Mouse (Mus musculus): ENCODE measurements at regions not wholly inside any gene's neighbourhood (a gene's known extent, or its start where the extent isn't known, plus 50 kb on each side); places are given as distances from the start of the nearest gene placed in this dataset.

- in situ Hi-C loops (cut with MseI, MboI) = no loop called here
These were observed 150.3 kb downstream of the Rpl14 start for GRCm38 (mm10) chr9:120721451-120722123.

DNA sequence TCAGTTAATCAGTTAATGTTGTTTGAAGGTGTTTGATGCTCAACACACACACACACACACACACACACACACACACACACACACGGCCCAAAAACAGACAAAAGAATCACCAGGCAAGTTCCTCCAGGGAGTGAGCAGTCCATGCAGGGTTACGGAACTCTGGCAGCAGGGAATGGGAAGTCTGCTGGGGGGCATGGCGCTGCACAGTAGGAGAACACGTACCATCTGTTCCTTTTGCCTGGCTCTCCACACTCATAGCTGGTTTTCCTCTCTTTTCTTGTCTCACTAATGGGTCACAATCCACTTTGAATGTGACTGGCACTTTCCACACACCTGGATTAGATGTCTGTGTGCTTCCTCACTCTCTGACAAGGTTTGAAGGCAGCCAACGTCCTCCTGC lies 151.8 kb downstream of the Rpl14 start:
- in situ Hi-C loops (cut with MseI, MboI) = no loop called here

DNA sequence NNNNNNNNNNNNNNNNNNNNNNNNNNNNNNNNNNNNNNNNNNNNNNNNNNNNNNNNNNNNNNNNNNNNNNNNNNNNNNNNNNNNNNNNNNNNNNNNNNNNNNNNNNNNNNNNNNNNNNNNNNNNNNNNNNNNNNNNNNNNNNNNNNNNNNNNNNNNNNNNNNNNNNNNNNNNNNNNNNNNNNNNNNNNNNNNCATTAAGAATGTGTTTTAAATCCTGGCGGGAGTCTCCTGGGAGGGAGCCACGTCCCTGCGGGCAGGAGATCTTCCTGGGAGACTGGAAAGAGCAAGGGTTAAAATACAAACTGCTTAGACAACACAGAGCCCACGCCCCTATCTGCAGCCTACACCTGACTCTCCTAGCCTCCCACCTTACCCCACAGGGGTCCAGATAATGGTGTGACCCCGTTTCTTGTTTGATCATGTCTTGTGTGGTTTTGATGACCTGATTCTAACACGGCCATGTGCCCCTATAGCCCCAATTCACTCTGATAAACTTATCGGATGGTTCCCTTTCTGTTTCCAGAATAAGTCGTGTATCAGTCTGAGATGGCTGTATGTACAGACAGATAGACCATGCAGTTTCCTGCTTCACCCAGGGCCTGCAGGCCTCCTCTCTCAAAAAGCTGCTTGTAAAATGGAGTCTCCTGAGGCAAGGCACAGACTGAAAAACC lies 160.8 kb downstream of the Rpl14 start:
- in situ Hi-C loops (cut with MseI, MboI) = no loop called here

DNA sequence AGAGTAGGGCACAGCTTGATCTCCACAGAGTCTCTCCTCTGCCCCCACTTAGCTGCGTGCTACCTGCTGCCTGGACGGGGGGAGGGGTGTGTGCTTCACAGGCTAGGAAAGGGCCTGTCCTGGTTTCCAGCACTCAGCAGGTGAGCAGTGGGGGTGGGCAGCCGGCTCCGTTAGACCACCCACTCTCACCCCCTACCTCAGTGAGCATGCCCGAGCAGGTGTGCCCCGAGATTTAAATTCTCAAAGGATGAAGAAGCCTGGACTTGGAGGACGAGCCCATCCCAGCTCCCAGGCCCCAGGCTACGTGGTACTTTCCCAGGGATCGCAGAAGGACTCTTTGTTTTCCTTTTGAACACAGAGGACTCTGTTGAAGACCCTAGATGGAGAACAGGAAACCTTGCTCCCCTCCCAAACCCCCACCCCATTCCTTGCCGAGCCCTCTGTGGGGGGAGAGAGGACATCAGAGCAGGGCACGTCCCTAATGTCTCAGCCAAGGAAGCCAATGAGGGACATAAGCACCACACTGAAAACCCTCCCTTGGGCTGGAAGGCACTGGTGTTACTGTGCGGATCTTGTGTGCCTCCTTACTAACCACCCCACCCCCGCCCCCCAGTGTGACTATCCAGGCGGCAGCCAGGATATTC lies 161.5 kb downstream of the Rpl14 start:
- in situ Hi-C loops (cut with MseI, MboI) = no loop called here

- in situ Hi-C loops (cut with MseI, MboI) = no loop called here
These were observed 162.6 kb downstream of the Rpl14 start for GRCm38 (mm10) chr9:120733681-120734465.

- in situ Hi-C loops (cut with MseI, MboI) = no loop called here
These were observed 164.0 kb downstream of the Rpl14 start for GRCm38 (mm10) chr9:120735217-120735616.

DNA sequence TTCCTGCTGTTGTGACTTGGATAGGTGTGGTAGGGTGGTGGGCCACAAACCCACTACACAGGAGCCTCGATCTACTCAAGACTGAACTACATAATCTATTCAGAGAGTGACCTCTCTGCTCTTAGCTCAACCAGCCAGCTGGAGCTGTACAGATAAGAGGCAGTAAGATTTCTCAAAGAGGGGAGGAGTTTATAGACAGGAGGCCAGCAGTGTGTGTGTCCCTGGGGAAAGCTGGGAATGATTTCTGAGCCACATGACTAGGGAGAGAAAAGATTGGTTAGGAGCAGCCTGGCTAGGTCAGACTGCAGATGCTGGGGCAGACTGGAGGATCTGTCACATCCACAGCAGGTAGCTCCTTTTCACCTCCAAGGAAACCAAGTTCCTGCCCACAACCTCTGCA lies 166.7 kb downstream of the Rpl14 start:
- in situ Hi-C loops (cut with MseI, MboI) = no loop called here

DNA sequence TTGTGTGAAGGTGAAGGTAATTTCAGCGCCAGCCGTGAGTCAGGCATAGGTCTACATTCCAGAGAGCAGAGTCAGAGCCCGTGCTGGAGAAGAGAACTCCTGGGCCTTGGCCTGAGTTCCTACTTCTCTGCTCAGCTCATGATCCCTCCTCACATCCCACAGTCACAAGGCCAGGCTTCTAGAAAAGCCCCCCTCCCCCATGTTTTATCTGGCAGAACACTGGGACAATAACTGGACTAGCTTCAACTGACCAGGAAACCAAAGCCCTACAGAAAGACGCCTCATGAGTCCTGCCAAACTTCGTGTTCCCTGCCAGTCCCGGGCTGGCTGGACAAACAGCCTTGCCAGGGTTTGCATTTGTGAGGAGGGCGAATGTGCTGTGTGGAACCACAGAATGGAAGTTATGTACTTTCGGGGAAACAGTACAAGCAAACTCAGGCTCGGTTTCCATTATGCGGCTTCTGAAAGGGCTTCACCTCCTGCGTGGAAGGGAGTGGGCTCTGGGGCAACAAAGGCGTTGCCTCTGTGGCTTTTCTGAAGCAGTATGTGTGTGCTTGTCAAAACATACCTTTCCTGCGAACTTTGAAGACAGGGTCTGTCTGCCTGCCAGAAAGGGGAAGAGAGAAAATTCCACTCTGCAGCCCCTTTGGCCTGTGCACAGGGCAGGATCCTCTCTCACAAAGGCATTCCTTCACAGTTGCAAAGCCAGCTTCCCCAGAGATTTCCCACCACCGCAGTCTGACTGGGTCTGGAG lies 168.1 kb downstream of the Rpl14 start:
- in situ Hi-C loops (cut with MseI, MboI) = no loop called here

- in situ Hi-C loops (cut with MseI, MboI) = no loop called here
These were observed 168.8 kb downstream of the Rpl14 start for GRCm38 (mm10) chr9:120739953-120740524.

GRCm38 (mm10) chr9:120741521-120741920 lies 170.3 kb downstream of the Rpl14 start:
- in situ Hi-C loops (cut with MseI, MboI) = no loop called here

DNA sequence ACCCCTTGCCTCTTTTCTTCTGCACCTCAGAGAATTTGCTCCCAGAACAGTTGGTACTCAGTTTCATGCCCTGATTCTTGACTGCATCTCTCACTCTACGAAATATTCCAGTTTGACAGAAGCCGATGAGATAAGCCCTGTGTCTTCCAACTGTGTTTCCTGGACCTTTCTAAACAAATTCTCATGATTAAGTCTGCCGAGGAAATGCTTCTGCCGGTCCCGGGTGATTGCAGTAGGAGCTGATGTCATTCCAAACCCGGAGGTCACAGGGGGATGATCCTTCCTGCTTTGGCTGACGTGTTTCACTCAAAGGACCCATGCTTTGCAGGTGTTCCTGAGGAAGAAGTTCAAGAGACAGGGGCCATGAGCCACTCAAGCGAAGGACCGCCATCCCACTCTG lies 172.2 kb downstream of the Rpl14 start:
- in situ Hi-C loops (cut with MseI, MboI) = no loop called here

GRCm38 (mm10) chr9:120745674-120746073 lies 174.4 kb downstream of the Rpl14 start:
- in situ Hi-C loops (cut with MseI, MboI) = no loop called here

DNA sequence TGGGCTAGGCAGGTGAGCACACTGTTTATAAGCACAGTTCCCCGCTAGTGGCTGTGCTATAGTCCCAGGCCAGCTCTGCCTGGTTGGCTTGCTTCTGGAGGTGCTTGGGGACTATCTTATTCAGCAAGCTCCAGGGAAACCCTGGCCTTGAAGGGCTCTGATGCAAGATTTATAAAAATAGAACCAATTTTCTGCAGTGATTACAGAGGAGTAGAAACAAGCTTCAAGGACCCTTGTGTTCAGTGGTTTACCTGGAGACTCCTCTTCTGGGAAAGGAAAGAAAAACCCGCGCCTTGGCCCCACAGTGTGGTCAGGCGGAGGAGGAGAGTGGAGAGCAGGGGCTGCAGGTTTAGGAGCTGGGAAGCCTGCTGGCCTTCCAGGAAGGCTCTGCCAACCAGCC lies 178.2 kb upstream of the Ctnnb1 start:
- in situ Hi-C loops (cut with MseI, MboI) = no loop called here

DNA sequence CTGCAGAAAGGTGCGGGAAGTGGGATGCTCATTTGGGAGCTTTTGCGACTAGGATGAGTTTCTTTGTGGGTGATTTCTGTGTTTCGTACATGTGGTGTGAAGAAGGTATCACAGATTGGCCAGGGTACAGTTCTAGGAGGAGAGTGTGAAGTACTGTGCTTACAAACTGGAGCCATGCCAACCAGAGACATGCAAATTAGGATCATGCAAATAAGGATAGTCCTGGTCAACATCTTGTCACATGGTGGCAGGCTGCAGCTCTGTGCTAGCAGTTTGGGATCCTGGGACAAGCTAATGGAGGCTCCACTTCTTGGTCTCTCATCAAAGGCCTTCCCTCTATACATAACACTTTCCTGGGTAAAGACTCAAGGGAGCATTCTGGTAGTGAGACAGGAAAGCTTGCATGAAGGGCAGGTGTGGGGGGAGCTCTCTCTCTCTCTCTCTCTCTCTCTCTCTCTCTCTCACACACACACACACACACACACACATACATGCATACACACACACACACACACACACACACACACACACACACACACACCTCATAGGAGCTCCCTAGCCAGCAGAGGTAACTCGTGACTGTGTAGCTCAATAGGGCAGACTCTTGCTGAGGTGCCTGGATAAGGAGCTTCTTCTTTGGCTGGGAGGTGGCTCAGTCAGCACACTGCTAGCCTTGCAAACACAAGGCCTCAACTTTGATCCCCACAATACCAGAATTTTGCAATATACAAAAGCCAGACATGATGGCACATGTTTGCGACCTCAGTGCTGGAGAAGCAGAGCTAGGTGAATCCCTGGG lies 177.1 kb upstream of the Ctnnb1 start:
- in situ Hi-C loops (cut with MseI, MboI) = no loop called here

DNA sequence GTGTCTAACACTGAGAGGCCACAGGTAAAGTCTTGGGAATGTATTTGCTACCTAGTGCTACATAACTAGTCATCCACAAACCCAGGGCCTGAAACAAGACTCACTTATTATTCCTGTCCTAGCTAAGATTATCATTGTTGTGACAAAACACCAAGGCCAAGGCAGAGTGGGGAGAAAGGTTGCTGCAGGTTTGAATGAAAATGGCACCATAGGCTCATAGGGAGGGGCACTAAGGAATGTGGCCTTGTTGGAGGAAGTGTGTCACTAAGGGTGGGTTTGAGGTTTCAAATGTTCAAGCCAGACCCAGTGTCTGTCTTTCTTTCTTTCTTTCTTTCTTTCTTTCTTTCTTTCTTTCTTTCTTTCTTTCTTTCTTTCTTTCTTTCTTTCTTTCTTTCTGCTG lies 174.9 kb upstream of the Ctnnb1 start:
- in situ Hi-C loops (cut with MseI, MboI) = no loop called here

GRCm38 (mm10) chr9:120755486-120755885 lies 173.5 kb upstream of the Ctnnb1 start:
- in situ Hi-C loops (cut with MseI, MboI) = no loop called here

GRCm38 (mm10) chr9:120758003-120758402 lies 171.0 kb upstream of the Ctnnb1 start:
- in situ Hi-C loops (cut with MseI, MboI) = no loop called here

DNA sequence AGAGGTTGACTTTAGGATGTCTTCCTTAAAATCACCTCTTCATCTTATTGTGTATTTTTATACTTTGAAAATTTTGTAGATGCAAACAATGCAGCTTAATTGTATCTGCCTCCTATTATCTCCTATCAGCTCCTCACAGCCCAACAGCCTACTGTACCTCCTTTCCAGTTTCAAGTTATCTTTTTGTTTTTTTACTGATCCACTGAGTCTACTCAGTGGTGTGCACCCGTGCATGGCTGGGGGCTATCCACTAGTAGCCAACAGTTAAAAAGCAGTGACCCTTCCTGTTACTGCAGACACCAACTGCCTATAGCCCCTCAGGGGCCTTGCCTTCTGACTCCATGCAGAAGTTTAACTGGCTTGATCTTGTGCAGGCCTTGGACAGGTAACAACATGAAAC lies 170.4 kb upstream of the Ctnnb1 start:
- in situ Hi-C loops (cut with MseI, MboI) = no loop called here

- in situ Hi-C loops (cut with MseI, MboI) = no loop called here
These were observed 169.2 kb upstream of the Ctnnb1 start for GRCm38 (mm10) chr9:120759771-120760170.

- in situ Hi-C loops (cut with MseI, MboI) = no loop called here
These were observed 165.2 kb upstream of the Ctnnb1 start for GRCm38 (mm10) chr9:120763802-120764201.

Measured in mouse trophoblast stem cell (cell line).